Mouse (Mus musculus) frontal cortex, postnatal 10 days (tissue): ENCODE measurements around the gene Kirrel3.
A peak's percentile ranks its signal among the peaks of the same experiment; 100 is the strongest.

ENCODE experiments used
- DNase-seq, 2 experiments: peaks; one replicate each; pipeline ENCODE4 v3.0.0; 2022; ENCODE audit warnings: low spot score in 2 of 2, mixed read lengths in 1 of 2

Gene Kirrel3

DNA sequence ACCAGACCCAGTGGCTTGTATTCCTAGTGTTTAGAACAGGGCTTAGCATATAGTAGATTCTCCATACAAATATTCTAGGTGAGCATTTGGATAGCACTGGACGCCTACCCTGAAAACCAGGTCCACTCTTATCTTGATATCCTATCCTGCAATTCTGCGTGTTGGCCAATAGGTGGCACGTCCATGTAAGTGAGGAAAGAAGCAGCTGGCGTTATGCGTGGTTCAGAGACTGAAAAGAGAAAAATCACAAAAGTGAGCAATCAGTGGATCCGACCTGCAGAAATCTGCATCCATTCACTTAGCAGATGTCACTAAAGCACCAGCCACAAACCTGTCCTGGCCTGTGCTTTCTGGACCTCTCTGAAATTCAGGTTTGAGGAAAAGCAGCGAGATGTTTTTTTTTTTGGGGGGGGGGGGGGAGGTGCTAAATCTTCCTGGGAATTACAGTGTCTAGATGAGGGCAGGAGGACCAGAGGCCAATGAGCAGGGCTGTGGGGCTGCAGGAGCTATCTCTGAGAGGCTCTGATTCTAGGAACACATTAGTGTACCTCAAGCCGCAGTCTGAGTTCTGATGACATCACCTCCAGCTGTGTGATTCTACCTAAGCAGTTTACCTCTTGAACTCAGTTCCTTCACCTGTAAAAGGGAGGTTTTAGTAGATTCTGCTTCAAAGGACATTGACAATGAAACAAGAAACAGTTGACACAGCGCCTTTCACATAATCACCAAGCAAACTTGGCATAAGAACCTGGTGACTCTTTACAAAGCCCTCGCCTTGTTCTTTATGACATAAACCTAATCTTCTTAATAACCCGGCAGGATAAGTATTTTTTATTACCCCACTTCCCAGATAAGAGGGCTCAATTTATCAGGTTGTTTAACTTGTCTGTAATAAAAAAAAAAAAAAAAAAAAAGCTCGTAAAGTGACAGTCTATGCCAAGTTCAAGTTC, 498.1 kb downstream of the Kirrel3 start:
- DNase-seq, result no peak

DNA sequence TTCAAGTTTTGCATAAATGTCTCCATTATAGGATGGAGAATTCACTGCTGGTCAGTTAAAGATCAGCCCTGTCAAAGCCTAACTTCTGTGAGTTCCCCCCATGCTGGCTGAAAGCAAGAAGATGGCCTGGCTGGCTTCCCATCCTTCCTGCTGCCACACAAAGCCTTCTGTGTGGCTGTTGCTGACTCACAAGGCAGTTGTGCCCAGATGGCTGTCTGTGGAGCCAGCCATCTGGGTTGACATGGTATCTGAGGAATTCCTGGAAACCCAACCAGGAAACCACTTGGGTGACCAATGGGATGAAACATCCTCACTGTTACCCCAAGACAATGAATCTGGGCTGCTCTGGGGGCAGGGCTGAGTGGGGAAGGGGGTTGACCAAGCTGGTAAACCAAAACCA, 500.5 kb downstream of the Kirrel3 start:
- peak in 1 of 2 experiments; percentile 35 for DNase-seq

DNA sequence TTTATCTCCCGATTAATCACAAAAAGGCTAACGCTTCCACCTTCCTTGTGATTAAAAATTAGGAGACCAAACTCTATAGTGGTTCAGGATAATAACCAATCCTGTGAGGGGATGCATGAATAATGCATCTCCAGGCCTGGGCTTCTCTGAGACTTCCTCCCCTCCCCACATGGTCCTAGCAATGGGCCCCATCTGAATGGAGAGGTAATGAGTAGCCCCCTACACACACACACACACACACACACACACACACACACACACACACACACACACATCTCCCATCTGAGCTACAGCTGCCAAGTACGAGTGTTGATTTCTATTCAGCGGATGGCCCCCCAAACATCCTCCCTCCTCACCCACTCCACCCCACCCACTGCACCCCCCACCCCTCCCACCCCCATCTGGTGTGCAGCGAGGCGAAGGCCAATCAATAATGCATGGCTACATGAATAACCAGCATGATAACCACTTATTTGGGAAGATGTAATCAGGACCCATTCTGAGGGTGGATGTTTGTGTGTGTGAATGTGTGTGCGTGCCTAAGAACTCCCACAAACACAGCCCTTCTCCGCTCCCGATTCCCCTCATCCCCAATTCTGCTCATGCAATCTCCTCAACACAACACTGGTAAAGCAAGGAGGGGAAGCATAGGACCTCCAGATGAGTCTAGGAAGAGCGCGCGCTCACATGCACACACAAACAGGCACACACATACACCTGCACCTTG, 501.9 kb downstream of the Kirrel3 start:
- DNase-seq, result no peak

DNA sequence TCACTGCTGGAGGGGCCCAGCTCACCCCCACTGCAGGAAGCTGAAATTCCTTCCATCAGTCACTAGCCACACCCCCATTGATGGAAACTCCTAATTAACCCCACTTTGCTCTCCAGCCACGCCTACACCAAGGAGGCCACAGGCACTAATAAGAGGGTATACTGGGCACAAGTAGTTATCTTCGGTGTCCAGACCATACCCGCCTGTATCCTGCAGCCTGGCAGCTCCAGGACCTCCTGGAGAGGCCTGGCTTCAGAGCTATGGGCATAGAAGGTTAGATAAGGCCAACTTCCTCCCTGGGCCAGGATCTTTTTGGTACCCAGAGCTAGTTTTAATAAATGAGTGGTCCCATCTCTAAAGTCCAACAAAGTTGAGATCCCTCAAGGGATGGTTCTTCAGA, 503.0 kb downstream of the Kirrel3 start:
- DNase-seq, result no peak

DNA sequence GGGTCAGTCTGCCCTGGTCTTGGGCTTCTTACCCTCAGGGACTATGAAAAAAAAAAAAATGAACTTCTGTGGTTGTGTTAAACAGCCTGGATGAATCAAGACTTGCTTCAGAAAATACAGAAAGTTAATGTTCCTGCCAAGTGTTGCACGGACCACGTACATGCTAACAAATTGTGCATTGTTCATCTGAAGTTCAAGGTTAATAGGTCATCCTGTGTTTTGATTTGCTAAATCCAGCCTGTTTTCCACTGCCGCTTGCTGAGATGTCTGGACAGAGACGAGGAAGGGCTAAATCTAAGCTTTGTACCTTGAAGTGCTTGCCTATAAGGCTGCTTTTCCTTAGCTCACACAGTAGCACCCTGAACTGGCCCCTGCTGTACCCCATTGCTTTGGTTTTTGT, 506.5 kb downstream of the Kirrel3 start:
- no peak for DNase-seq

DNA sequence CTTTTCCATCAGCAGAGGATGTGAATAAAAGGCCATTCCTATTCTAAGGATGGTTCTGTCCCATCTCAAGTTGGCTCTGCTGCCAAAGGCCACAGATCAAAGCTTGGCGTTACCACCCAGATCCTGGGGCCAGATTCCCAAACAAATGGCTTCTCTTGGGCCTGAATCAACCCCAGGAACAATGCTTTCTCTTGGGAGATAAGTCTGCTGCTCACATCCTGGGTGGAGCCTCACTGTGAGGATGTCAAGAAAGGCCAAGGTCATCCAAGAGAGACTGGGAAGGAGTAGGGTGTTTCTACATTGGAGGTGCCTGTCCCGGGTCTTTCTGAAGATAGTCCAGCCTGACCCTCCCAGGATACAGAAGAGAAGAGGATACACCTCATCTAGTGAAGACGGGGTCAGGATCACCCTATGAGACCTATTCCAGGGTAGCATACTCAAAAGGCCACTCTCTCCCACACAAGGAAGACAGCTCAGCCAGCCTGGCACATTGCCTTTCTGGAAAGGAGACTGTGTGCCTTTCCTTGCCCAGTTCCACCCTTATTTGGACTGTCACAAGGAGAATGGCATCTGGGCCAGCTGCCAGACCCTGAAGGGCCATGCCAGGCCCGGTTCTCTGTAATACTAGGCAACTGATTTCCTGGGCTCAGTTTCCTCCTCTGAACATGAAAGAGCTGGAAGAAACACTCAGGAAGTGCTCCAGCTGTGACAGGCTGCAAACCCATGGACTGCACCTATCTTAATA, 507.9 kb downstream of the Kirrel3 start:
- peak; percentile 69 to 72 for DNase-seq

DNA sequence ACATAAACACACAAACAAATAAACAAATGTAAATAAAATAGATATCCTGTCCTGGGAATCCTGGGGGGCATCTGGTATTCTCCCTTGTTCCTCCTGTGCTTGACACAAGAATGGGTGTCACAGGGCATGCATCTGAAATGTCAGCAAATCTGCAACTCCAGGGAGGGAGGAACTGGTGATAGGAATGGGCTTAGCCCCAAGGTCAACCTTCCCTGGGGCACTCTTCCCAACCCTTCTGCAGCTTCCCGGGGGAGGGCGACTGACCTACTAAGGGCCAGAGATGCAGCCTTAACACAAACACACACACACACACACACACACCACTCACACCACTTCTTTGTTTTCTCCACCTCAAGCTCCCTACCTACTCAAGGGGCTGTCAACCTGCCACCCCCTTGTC, 509.4 kb downstream of the Kirrel3 start:
- no peak for DNase-seq

DNA sequence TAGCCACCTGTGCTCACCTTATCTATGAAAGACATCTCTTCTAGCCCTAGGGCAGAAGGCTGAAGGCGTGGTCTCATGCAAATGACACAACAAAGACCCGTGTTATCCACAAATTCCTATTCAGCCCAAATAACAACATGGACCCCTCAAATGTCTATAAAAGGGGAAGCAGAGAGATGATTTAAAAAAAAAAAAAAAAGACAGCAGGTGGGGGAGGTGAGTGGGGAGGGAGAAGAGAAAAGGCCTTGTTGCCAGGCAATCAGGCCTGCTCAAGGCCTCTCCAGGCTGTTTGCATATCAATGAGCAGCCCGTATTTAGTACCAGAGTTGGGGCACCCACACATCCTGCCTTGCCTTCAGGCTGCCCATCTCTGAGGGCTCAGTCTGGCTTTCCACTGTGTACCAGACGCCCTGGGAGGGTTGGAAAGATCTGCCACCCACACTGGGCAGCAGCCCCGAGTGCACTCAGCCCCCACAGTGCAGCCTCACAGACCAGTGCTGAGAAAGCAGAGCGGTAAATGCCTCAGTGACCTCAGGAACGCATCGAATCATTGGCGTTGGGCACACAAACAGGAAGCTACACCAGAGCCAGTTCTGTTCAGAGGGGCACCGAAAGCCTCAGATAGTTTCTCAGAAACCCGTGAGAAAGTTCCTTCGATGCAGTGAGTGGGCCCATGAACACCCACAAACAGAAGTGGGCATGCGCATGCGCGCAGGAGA, 510.1 kb downstream of the Kirrel3 start:
- DNase-seq, result peak; percentile 45

DNA sequence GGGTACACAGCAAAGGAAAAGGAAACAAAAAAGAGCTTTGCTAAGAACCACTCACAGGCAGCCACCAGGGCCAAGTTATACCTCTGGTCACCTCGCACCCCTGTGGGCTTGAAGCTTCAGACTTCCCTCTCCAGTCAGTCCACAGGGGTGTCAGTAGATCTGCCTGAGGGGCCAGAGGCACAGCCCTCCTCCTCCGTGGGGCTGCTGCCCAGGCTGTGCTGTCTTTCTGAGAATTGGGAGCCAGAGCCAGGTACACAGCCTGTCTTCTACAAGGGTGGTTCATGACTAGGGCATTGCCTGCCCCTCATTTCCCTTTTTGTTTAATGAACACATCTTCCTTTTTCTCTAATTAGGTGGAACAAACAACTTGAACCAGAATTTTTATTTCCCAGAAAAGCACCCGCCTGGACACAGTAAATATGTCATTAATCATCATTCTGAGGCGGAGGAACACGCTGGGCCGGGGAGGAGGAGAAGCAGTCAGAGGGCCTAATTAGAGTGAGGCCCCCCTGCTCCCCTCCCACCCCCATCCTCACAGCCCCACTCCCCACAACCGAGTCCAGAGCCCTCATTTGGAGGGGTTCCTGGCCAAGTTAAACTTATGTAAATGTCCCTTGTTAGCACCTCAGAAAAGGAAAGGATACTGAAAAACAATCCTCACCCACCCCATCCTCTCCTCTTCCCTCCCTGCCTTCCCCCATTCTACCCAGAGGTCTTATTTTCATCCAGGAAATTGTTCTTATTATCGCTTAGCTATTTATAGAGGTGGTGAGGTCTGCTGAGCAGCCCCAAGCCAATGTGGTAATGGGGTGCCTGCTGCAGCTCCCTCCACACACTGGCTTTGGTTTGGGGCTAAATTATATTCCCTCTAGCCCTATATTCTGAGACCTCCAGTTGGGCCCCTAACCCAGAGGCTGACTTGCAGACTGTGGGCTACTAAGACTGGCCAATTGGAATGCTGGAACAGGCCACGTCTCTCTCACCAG, 512.5 kb downstream of the Kirrel3 start:
- no peak for DNase-seq

DNA sequence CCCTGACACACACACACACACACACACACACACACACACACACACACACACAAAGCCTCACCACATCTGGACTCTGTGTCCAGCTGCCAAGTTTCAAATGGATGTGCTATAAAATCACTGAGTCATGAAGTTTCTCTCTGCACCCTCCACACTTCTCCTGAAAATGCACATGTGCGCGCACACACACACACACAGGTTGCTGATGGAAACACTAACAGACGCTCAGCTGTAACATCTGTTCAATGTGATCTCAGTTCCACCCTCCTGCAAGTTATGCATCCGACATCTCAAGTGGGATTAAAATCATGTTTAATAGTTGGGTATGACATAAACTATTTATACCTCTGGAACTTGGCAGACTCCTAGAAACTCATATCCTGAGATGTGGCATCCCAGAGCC, 518.4 kb downstream of the Kirrel3 start:
- no peak for DNase-seq

DNA sequence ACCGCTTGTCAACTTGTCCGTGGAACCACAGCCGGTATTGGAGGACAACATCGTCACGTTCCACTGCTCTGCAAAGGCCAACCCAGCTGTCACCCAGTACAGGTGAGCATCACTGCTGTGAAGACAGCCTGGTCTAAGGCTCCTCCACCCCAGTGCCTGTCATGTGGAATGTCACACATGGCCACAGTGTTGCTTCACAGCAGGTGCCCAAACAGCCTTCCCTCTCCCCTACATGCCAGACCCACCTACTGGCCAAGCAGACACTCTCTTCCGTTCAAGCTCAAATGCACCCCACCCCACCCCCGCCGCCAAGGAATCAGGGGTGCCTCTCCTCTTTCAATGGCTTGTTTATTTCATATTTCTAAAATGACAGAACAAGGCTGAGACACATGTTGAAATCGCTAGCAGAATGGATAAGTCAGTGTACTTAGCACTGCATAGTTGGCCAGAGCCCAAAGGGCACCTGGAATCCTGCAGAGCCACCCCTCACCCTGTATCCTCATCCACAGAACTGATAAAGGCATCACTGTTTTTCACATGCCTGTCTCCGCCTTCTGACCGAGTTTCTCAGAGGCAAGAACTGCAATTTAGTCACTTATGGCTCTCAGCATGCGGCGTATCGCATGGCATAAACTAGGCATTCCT, 522.1 kb downstream of the Kirrel3 start:
- DNase-seq, result no peak

DNA sequence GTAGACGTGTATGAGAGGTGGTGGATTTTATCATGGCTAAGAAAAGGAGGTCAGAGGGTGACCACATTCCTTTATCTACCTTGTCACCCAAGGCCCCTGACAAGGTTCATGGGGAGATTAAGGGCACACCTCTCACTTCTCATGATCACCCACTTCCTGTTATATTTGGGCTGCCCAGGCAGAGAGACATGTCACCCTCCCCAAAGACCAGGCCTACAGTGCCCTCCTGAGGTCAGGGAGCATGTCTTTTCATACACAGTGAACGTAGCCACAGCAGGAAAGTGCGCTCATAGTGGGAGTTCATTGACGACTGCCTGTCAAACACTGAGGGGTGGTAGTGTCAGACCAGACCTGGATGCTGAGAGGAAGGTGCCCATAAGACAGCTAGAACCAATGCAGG, 531.1 kb downstream of the Kirrel3 start:
- no peak for DNase-seq

DNA sequence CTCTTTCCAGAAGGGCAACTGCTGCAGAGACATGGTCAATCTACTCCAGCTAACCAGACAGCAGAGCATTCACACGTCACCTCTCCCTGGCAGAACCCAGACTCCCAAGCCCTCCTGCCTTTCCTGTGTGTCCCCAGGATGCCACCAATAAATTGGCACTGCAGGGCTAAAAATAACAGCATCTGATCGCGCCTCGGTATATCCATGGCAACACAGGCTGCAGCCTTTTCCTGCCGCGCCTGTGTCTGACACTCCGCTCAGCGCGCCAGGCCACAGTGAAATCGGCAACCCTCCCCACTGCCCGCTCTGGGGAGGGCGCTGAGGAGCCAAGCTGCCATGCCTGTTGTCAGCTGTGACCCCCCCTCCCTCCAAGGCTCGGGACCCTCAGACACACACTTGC, 531.9 kb downstream of the Kirrel3 start:
- peak; percentile 61 to 66 for DNase-seq

DNA sequence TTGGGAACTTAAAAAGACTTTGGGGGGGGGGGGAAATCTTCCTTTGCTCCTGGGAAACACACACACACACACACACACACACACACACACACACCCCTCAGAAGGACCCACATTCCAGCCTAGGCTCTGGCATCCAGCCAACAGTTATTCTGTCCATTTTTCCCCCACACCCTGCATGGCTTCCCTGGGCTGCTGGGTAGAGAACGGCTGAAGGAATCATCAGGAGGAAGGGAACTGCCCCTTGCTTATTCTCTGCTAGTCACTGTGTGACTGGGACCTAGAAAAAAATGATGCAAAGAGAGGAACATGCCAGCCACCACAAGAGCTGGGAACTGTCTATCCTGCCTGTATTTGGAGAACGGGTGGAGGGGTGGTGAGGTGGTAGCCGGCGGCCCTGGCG, 532.4 kb downstream of the Kirrel3 start:
- no peak for DNase-seq

DNA sequence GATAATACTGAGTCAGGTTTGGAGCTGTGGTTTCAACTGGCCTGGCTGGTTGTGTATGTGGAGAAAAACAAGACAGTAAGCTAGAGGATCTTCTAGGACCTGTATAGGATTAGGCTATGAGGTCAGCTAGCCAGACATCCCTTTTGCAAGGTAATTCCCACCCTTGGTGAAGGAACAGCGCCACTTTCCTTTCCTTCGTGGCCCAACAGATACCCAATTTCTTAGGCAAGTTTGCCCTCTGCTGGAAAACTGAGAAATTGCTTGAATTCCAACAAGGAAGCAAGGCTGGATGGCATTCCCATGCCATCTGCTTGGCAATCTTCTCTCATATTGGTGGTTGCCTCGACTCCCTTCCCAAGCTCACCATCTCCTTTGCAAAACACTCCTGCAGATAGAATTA, 533.7 kb downstream of the Kirrel3 start:
- peak in 1 of 2 experiments; percentile 68 for DNase-seq

DNA sequence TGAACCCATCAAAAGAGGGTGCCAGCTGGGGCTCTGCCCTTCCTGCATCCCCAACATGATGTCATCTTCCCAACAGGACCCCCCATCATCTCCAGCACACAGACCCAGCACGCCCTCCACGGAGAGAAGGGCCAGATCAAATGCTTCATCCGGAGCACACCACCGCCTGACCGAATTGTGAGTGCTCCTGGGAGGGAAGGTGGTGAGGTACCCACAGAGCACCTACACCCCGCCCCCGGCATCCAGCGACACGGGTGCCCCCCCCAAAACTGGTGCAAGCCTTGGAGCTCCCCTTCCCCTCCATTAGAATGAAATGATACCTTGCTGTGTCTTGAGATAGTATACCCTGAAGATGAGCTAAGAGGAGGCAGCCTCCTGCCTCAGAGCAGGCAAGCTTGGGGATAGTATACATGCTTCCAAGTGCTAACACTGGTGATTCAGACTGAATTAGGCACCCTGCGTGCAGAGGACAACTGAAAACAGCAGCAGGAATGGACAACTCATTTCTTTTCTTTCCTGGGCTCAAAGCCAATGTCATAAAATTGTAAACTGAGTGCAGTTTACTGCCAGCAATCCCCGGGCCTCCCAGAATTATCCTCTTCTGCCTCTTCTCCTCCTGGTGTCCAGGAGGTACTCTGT, 534.4 kb downstream of the Kirrel3 start:
- no peak for DNase-seq

DNA sequence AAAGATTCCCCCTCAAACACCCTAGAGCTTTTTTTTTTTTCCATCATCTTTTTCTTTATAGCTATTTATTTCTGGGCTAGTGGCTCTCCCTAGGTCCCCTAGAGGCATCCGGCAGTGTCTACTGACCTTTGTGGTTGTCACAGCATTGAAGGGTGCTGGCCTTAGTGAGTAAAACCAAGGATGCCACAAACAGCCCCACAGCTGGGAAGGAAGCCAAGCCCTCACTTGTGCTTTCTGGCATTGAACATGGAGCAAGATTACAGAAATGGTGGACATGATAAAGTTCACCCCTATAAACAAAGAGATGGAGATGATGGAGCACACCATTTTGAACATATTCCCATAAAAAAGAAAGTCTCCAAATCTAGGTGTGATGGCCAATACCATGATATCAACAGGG, 536.0 kb downstream of the Kirrel3 start:
- no peak for DNase-seq

DNA sequence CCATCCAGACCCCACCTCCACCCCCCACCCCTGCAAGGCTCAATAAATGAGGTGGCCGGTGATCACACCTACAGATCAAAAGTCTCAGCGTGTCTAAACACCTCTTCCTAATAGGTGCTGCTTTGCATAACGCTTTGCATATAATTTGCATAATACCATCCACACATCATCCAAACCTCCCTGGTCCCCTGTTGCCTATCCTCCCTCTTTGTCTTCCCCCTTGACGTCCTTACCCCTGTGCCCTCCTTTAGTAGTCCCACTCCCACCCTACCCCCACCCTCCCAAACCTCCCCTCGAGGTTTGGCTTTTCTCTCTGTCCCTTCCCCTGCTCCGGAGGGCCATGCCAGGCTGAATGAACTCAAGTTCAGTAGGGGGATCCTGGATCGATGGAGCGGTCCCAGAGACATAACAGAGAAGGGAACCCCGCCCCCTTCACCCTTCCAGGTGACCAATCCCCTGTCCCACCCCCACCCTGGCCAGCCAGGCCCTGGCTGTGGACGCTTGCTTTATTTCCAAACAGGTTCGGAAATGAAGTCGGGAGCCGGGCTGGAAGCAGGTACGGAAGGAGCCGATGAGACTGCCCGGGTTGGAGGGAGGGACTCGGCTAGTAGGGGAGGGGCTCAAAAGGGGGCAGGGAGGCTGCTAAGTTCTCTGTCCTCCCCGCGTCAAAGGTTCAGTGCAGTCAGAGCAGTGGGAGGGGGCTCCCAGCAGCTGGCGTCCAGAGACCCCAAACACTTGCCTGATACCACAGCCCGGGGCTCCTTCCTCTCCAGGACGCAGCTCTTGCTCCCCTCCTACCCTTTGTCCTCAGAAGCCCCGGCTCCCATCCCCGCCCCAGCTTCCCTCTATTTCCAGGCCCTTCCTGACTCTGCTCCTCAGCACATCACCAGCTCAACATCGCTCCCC, 539.1 kb downstream of the Kirrel3 start:
- DNase-seq, result no peak
